Mouse (Mus musculus): ENCODE results near the gene Ppm1b. TPM values are rescaled to one million over a fixed set of nuclear protein-coding genes. Genes with fewer than 3 reads are reported as not detected.

Ppm1b gene
- polyA plus RNA-seq, 1 experiment from 2014 or later, result 82.2 TPM

- 38% methylated on average over 6 of the region's 6 CpGs for WGBS
- no peak for ATAC-seq (ENCODE audit: low FRiP score)
- H3K4me1 ChIP-seq, result peaks cover 33% of the 10 kb centered on the region
Observed at GRCm38 (mm10) chr17:84958986-84959664, 2.6 kb downstream of the Ppm1b start.

GRCm38 (mm10) chr17:84959665-84960020, 3.1 kb downstream of the Ppm1b start:
- H3K27me3 ChIP-seq (replicated peaks), result no peaks in the 10 kb centered on the region
- H3K27ac ChIP-seq (replicated peaks), result no peak overlapping the region
- H3K9me3 ChIP-seq (replicated peaks), result no peaks in the 10 kb centered on the region
- peak overlapping the region; percentile 62 for H3K4me2 ChIP-seq
- ATAC-seq (ENCODE audit: low FRiP score), result no peak
- no peaks in the 10 kb centered on the region for H3K36me3 ChIP-seq
- peak overlapping the region; percentile 96; the same call in 1 of the 2 replicates for H3K4me3 ChIP-seq (replicated peaks)
- no peak overlapping the region for H3K9ac ChIP-seq (replicated peaks)
- peaks cover 33% of the 10 kb centered on the region for H3K4me1 ChIP-seq
- 67% methylated on average over 3 of the region's 3 CpGs for WGBS

More at GRCm38 (mm10) chr17:84958986-84959664, 2.6 kb downstream of the Ppm1b start:
- no peaks in the 10 kb centered on the region for H3K9me3 ChIP-seq (replicated peaks)
- H3K4me2 ChIP-seq, result peak overlapping the region; percentile 62
- no peaks in the 10 kb centered on the region for H3K36me3 ChIP-seq
- no peak overlapping the region for H3K27ac ChIP-seq (replicated peaks)
- 0 out of 2 replicates have a peak overlapping the region, but pooled peaks have one; percentile 15 for H3K9ac ChIP-seq (replicated peaks)
- H3K27me3 ChIP-seq (replicated peaks), result no peaks in the 10 kb centered on the region
- peak overlapping the region; percentile 96 for H3K4me3 ChIP-seq (replicated peaks)

GRCm38 (mm10) chr17:84960136-84960535, 3.6 kb downstream of the Ppm1b start:
- Histone ChIP-seq H3K27me3 (replicated peaks) (no peaks in the 10 kb centered on the region), H3K9ac (replicated peaks) (no peak overlapping the region), H3K9me3 (replicated peaks) (no peaks in the 10 kb centered on the region), H3K4me2 (peak overlapping the region; percentile 62), H3K4me1 (peaks cover 33% of the 10 kb centered on the region), H3K27ac (replicated peaks) (no peak overlapping the region), H3K36me3 (no peaks in the 10 kb centered on the region), H3K4me3 (replicated peaks) (0 out of 2 replicates have a peak overlapping the region, but pooled peaks have one; percentile 3)
- ATAC-seq (ENCODE audit: low FRiP score), result no peak
- 70% methylated on average over 4 of the region's 4 CpGs for WGBS

GRCm38 (mm10) chr17:84962046-84962445, 5.5 kb downstream of the Ppm1b start:
- Histone ChIP-seq H3K27me3 (replicated peaks) (no peaks in the 10 kb centered on the region), H3K4me3 (replicated peaks) (no peak overlapping the region), H3K27ac (replicated peaks) (no peak overlapping the region), H3K36me3 (no peaks in the 10 kb centered on the region), H3K4me1 (peaks cover 23% of the 10 kb centered on the region), H3K4me2 (no peak overlapping the region), H3K9me3 (replicated peaks) (no peaks in the 10 kb centered on the region), H3K9ac (replicated peaks) (no peak overlapping the region)
- ATAC-seq (ENCODE audit: low FRiP score), result no peak
- 87% methylated on average over 4 of the region's 4 CpGs for WGBS

GRCm38 (mm10) chr17:84963651-84964050, 7.1 kb downstream of the Ppm1b start:
- Histone ChIP-seq H3K36me3 (no peaks in the 10 kb centered on the region), H3K27me3 (replicated peaks) (no peaks in the 10 kb centered on the region), H3K4me2 (no peak overlapping the region), H3K4me1 (peaks cover 26% of the 10 kb centered on the region), H3K4me3 (replicated peaks) (no peak overlapping the region), H3K9me3 (replicated peaks) (no peaks in the 10 kb centered on the region), H3K27ac (replicated peaks) (no peak overlapping the region), H3K9ac (replicated peaks) (no peak overlapping the region)
- ATAC-seq (ENCODE audit: low FRiP score), result no peak
- WGBS, result 79% methylated on average over 6 of the region's 6 CpGs

DNA sequence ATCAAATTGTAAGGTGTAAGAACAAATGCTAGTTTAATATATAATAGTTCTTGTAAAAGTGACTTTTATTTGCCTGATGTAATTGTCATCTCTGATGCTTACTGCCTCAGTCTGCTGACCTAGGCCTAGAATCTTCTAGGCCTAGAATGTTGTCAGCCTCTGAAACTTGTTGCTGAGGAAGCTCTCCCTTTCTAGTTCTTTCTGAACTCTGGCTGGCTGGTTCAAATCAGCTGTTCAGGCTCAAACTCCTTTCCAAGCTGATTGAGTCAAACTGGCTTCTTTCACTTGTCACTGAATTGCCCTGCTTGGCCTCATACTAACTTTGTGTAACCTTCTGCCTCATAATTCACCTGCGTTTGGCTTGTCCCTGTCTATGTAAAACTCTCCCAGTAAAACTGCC, 9.7 kb downstream of the Ppm1b start:
- no peak for ATAC-seq (ENCODE audit: low FRiP score)
- Histone ChIP-seq H3K36me3 (no peaks in the 10 kb centered on the region), H3K9me3 (replicated peaks) (no peaks in the 10 kb centered on the region), H3K4me1 (peaks cover 7% of the 10 kb centered on the region; the same call in 1 of the 2 replicates), H3K27ac (replicated peaks) (no peak overlapping the region), H3K27me3 (replicated peaks) (no peaks in the 10 kb centered on the region), H3K4me2 (no peak overlapping the region), H3K4me3 (replicated peaks) (no peak overlapping the region), H3K9ac (replicated peaks) (no peak overlapping the region)
- WGBS, result 100% methylated on average over 1 of the region's 1 CpGs

DNA sequence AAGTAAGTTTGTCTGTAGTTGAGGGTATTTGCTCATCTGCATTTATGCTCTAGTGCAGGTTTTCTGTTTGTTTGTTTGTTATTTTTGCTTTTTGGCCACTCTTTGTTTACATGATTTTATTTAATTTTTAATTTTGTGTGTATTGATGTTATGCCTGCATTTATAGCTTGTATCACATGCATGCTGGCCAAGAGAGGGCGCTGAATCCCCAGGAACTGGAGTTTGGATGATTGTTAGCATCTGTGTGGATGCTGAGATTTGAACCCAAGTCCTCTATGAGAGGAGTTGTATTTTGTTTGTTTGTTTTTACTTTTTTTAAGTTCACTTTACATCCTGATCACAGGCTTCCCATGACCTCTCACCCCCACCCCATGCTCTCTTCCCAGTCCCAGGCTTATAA, 10.5 kb downstream of the Ppm1b start:
- no peaks in the 10 kb centered on the region for H3K9me3 ChIP-seq (replicated peaks)
- H3K27me3 ChIP-seq (replicated peaks), result no peaks in the 10 kb centered on the region
- peaks cover 8% of the 10 kb centered on the region; the same call in 1 of the 2 replicates for H3K4me1 ChIP-seq
- no peak for ATAC-seq (ENCODE audit: low FRiP score)
- H3K4me3 ChIP-seq (replicated peaks), result no peak overlapping the region
- 71% methylated on average over 1 of the region's 1 CpGs for WGBS
- H3K4me2 ChIP-seq, result no peak overlapping the region
- H3K27ac ChIP-seq (replicated peaks), result no peak overlapping the region
- no peak overlapping the region for H3K9ac ChIP-seq (replicated peaks)
- no peaks in the 10 kb centered on the region for H3K36me3 ChIP-seq

- no peaks in the 10 kb centered on the region for H3K36me3 ChIP-seq
- no peak overlapping the region for H3K4me3 ChIP-seq (replicated peaks)
- H3K4me1 ChIP-seq, result peaks cover 8% of the 10 kb centered on the region; the same call in 1 of the 2 replicates
- WGBS, result 91% methylated on average over 8 of the region's 8 CpGs
- H3K27ac ChIP-seq (replicated peaks), result no peak overlapping the region
- H3K4me2 ChIP-seq, result no peak overlapping the region
- H3K9me3 ChIP-seq (replicated peaks), result no peaks in the 10 kb centered on the region
- no peaks in the 10 kb centered on the region for H3K27me3 ChIP-seq (replicated peaks)
- no peak for ATAC-seq (ENCODE audit: low FRiP score)
- no peak overlapping the region for H3K9ac ChIP-seq (replicated peaks)
Observed at GRCm38 (mm10) chr17:84969916-84970315, 13.4 kb downstream of the Ppm1b start.

DNA sequence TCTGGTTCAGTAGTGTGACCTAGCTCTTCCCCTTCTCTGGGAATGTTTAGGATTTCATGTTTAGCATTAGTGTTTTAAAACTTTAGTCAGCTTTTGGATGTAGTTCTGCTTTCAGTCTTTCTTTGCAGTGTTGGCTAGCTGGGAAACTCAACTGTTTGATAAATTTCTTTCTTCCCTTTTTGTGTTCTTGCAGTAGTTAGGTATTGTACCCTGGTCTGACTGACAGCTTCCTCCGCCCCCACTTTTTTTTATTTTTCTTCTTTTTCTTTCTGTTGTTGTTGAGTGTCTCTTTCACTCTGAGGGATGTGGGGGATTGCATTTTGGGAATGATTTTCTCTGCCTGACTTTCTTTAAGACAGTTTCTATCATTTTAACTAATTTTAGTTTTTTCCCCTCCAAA, 25.2 kb downstream of the Ppm1b start:
- no peaks in the 10 kb centered on the region for H3K27me3 ChIP-seq (replicated peaks)
- WGBS, result 91% methylated on average over 1 of the region's 1 CpGs
- H3K9me3 ChIP-seq (replicated peaks), result no peaks in the 10 kb centered on the region
- H3K4me2 ChIP-seq, result no peak overlapping the region
- H3K27ac ChIP-seq (replicated peaks), result no peak overlapping the region
- ATAC-seq (ENCODE audit: low FRiP score), result no peak
- H3K4me1 ChIP-seq, result no peaks in the 10 kb centered on the region
- H3K9ac ChIP-seq (replicated peaks), result no peak overlapping the region
- no peaks in the 10 kb centered on the region for H3K36me3 ChIP-seq
- no peak overlapping the region for H3K4me3 ChIP-seq (replicated peaks)

DNA sequence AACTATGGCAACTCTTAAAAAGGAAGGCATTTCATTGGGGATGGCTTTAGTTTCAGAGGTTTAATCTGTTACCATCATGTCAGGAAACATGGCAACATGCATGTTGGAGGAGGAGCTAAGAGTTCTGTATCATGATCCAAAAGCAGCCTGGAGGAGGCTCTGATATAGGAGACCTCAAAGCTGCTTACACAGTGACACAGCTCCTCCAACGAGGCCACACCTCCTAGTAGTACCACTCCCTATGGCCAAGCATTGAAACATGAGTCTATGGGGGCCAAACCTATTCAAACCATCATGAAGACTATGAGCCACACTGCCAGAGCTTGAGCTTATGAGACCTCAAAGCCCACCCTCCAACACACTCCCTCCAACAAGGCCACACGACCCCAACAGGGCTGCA, 26.2 kb downstream of the Ppm1b start:
- ATAC-seq (ENCODE audit: low FRiP score), result no peak
- Histone ChIP-seq H3K9ac (replicated peaks) (no peak overlapping the region), H3K4me3 (replicated peaks) (no peak overlapping the region), H3K27ac (replicated peaks) (no peak overlapping the region), H3K36me3 (no peaks in the 10 kb centered on the region), H3K4me1 (peaks cover 8% of the 10 kb centered on the region), H3K27me3 (replicated peaks) (no peaks in the 10 kb centered on the region), H3K4me2 (no peak overlapping the region), H3K9me3 (replicated peaks) (no peaks in the 10 kb centered on the region)
- 84% methylated on average over 2 of the region's 2 CpGs for WGBS

GRCm38 (mm10) chr17:84986368-84986767, 29.8 kb downstream of the Ppm1b start:
- H3K9ac ChIP-seq (replicated peaks), result no peak overlapping the region
- H3K4me3 ChIP-seq (replicated peaks), result no peak overlapping the region

DNA sequence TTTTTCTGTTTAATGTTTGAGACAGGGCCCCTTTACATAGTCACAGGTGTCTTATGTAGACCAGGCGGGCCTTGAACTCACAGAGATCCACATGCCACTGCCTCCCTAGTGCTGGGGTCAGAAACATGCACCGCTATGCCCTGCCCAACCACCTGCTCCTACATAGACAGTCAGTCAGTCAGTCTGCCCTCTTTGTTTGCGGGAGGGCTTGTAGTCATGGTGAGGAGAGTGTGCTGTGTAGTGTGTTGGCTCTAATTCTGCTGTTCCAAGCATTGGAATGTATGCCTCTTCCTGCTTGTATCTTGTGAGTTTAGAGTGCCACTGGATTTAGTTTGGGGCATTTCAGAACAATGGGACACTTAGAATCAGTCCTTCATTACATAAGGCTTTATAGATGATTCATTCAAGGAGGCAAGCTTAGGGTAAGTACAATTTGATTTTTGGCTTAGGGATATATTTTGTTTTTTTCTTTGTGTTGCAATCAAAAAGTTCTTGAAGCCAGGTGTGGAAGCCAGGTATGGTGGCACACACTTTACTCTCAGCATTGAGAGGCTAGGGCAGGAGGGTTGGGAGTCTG, 31.4 kb downstream of the Ppm1b start:
- no peaks in the 10 kb centered on the region for H3K36me3 ChIP-seq
- no peaks in the 10 kb centered on the region for H3K9me3 ChIP-seq (replicated peaks)
- no peak for ATAC-seq (ENCODE audit: low FRiP score)
- no peak overlapping the region for H3K4me2 ChIP-seq
- H3K9ac ChIP-seq (replicated peaks), result no peak overlapping the region
- 82% methylated on average over 3 of the region's 3 CpGs for WGBS
- H3K4me1 ChIP-seq, result peaks cover 13% of the 10 kb centered on the region
- H3K27ac ChIP-seq (replicated peaks), result no peak overlapping the region
- no peaks in the 10 kb centered on the region for H3K27me3 ChIP-seq (replicated peaks)
- no peak overlapping the region for H3K4me3 ChIP-seq (replicated peaks)

More at GRCm38 (mm10) chr17:84986368-84986767, 29.8 kb downstream of the Ppm1b start:
- WGBS, result 66% methylated on average over 5 of the region's 5 CpGs
- Histone ChIP-seq H3K27ac (replicated peaks) (no peak overlapping the region), H3K27me3 (replicated peaks) (no peaks in the 10 kb centered on the region), H3K4me1 (peaks cover 13% of the 10 kb centered on the region), H3K9me3 (replicated peaks) (no peaks in the 10 kb centered on the region), H3K4me2 (no peak overlapping the region), H3K36me3 (no peaks in the 10 kb centered on the region)
- ATAC-seq (ENCODE audit: low FRiP score), result no peak

All from neural tube, embryonic 15.5 days (tissue).